Mouse (Mus musculus) olfactory bulb, adult 2 months (tissue): ENCODE results near the gene Eif4b.
A peak's percentile ranks its signal among the peaks of the same experiment; 100 is the strongest.

Experiments used
- CTCF ChIP-seq: fragments of 200-500 bp; IDR thresholded peaks from 2 replicates; pipeline ENCODE4 v1.5.1; 2012; ENCODE audit warnings: low read depth, mild to moderate bottlenecking, low read length, moderate library complexity; ENCODE audit not compliant: insufficient read depth
- POLR2A ChIP-seq: fragments of 200-500 bp; IDR thresholded peaks from 2 replicates; pipeline ENCODE4 v1.6.1; 2012; ENCODE audit warnings: mild to moderate bottlenecking, low read depth, low read length, moderate library complexity; ENCODE audit not compliant: insufficient read depth

DNA sequence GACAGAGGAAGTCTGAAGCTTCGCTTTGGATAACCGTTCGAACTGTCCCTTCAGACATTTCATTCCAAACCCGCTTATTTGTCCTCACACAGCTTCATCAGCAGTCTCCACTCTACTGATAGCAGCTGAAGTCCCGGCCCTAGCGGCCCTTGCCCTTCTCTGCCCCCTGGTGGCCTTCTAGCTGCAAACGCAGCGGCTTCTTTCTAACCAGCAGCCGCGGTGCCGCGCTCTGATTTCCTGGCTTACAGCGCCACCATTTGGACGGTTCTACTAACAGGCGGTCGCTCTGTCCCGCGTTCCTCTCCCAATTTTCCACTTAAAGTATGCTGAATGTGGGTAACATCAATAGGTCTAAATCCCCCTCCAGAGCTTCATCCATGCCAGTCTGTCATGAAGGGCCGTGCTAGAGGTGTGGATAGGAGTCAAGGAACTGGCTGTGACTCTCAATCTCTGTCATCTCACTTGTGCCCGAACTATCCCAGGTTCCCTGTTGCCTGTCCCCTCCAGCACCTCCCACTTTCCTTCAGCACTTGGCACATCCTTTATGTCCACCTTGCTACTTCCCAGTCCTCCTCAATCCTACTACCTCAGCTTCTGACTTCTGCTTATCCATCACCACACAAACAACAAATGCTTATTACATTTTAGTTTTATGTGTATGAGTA lies 7.8 kb upstream of the Eif4b start:
- TF ChIP-seq CTCF (peak; percentile 100), POLR2A (no peak)
